Mouse (Mus musculus) embryo, embryonic 10 days (tissue): Measurements from ENCODE around the gene U2af1l4.

Source experiments
- DNase-seq: peaks from one replicate; pipeline ENCODE4 v3.0.0-alpha.2; 2015; ENCODE audit warnings: low spot score

Gene U2af1l4

GRCm38 (mm10) chr7:30586455-30587020 lies 23.4 kb downstream of the U2af1l4 start:
- no peak for DNase-seq

- peak; percentile 28 for DNase-seq
Observed at GRCm38 (mm10) chr7:30587842-30588667, 25.0 kb downstream of the U2af1l4 start.

GRCm38 (mm10) chr7:30588676-30589434 lies 25.8 kb downstream of the U2af1l4 start, which contains the start of gene Kmt2b:
Gene Kmt2b, minus strand, starts transcription at chr7:30588726.
- peak; percentile 99 for DNase-seq

GRCm38 (mm10) chr7:30589435-30590301 lies 26.6 kb downstream of the U2af1l4 start:
- DNase-seq = peak; percentile 94

- no peak for DNase-seq
Observed at GRCm38 (mm10) chr7:30590927-30591604, 28.0 kb downstream of the U2af1l4 start.

GRCm38 (mm10) chr7:30591605-30591951 lies 28.5 kb downstream of the U2af1l4 start:
- no peak for DNase-seq

GRCm38 (mm10) chr7:30592772-30593423 lies 29.8 kb downstream of the U2af1l4 start:
- no peak for DNase-seq

GRCm38 (mm10) chr7:30593579-30594509 lies 30.7 kb downstream of the U2af1l4 start:
- DNase-seq = no peak

- DNase-seq = no peak
Observed at GRCm38 (mm10) chr7:30594510-30595024, 31.5 kb downstream of the U2af1l4 start.

- no peak for DNase-seq
Observed at GRCm38 (mm10) chr7:30596093-30596492, 33.0 kb downstream of the U2af1l4 start.

- no peak for DNase-seq
Observed at GRCm38 (mm10) chr7:30596811-30597210, 33.7 kb downstream of the U2af1l4 start.

- no peak for DNase-seq
Observed at GRCm38 (mm10) chr7:30598786-30599185, 35.7 kb downstream of the U2af1l4 start, which contains the start of gene Zbtb32. Gene Zbtb32, minus strand, starts transcription at chr7:30598909.

- peak; percentile 91 for DNase-seq
Observed at GRCm38 (mm10) chr7:30599933-30600353, 36.8 kb downstream of the U2af1l4 start.

- DNase-seq = no peak
Observed at GRCm38 (mm10) chr7:30600651-30601050, 37.5 kb downstream of the U2af1l4 start.

- DNase-seq = peak; percentile 33
Observed at GRCm38 (mm10) chr7:30602583-30602982, 39.5 kb downstream of the U2af1l4 start.

GRCm38 (mm10) chr7:30604424-30604823 lies 41.3 kb downstream of the U2af1l4 start:
- no peak for DNase-seq

GRCm38 (mm10) chr7:30604944-30605343 lies 41.8 kb downstream of the U2af1l4 start:
- no peak for DNase-seq

GRCm38 (mm10) chr7:30607706-30608309 lies 44.7 kb downstream of the U2af1l4 start:
- peak; percentile 75 for DNase-seq

GRCm38 (mm10) chr7:30608476-30608875 lies 45.4 kb downstream of the U2af1l4 start:
- no peak for DNase-seq
